Mouse (Mus musculus) left cerebral cortex, adult 2 months (tissue): ENCODE data around the gene Gemin7. TPM values are rescaled to one million over a fixed set of nuclear protein-coding genes. Genes with fewer than 3 reads are reported as not detected.
A peak's percentile ranks its signal among the peaks of the same experiment; 100 is the strongest.
"Not testable (repeated sequence)": the region's sequence is repeated elsewhere in the genome, so short reads cannot be mapped to it uniquely, and the experiment has no call there.

ENCODE experiments used
- DNase-seq, 2 experiments: peaks; one replicate each; pipeline ENCODE4 v3.0.0; 2021 to 2022; ENCODE audit warnings: low spot score in 2 of 2, mixed read lengths in 1 of 2; ENCODE audit errors: extremely low spot score in 1 of 2
- H3K27ac ChIP-seq: fragments of 200-600 bp; 2 replicates; pipeline ENCODE4 v1.8.1; 2022
- H3K4me3 ChIP-seq: fragments of 200-600 bp; 2 replicates; pipeline ENCODE4 v1.8.1; 2022
- CTCF ChIP-seq: fragments of 200-600 bp; IDR thresholded peaks from 2 replicates; pipeline ENCODE4 v1.8.1; 2022; ENCODE audit warnings: antibody characterized with exemption, mild to moderate bottlenecking, moderate library complexity
- intact Hi-C: fragments of 180-260 bp; cut with DNase I; formaldehyde crosslinking; loops from one replicate; pipeline ENCODE4 v1.15.1; 2025
- long read RNA-seq, 2 experiments: library from polyadenylated mRNA; stranded (forward); transcript quantifications; one replicate each; pipeline ENCODE4 v2.0.0; 2021; ENCODE audit warnings: borderline mapping rate in 2 of 2
- total RNA-seq, 2 experiments: library from RNA; stranded (reverse); gene quantifications; 2 replicates each; pipeline ENCODE4 v1.2.3; 2021

The Gemin7 gene
- total RNA-seq = 10 to 100 TPM; 50.1 to 50.8 TPM
- long read RNA-seq, experiment 1, transcript Gemin7-201 (2 exons, 763 nt) = major isoform, 29 of 33 reads
- long read RNA-seq, experiment 1, partial matches to known transcripts = 0 of 33 reads
- long read RNA-seq, experiment 1, other reads (novel, unspliced or antisense) = 3 of 33 reads
- long read RNA-seq, experiment 2, transcript Gemin7-201 (2 exons, 763 nt) = major isoform, 22 of 23 reads
- long read RNA-seq, experiment 2, partial matches to known transcripts = 0 of 23 reads
- long read RNA-seq, experiment 2, other reads (novel, unspliced or antisense) = 1 of 23 reads

- H3K4me3 ChIP-seq = peak within 1 kb of the TSS; percentile 49
- intact Hi-C loops = no loop called here
- no peak within 1 kb of the TSS for H3K27ac ChIP-seq
- no peak for DNase-seq
- TF ChIP-seq CTCF = no peak
These were observed at the start of gene Gemin7, which contains the start of gene Zfp296 for GRCm38 (mm10) chr7:19577141-19577852. TSS of gene Gemin7 (minus strand) at chr7:19577595. TSS of gene Zfp296 (plus strand) at chr7:19577287.

DNA sequence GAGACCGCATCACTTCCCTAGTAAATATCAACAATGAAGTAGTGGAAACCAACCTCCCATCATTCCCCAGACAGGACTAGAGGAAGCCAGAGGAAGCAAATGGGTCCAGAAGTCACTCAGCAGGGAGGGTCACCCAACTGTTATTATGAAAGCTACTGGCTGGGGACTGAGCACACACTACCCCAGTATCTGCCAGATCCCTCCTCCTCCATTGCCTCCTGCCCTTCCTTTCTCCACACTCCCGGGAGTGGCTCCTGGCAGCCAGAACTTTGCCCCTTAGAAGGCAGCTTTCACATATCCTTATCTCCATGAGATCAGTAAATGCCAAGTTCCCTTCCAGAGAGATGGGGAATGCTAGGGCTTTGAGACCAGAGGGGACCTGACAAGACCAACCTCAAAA is 46.0 kb upstream of the Gemin7 start:
- intact Hi-C loops = no loop called here
- DNase-seq = no peak
- no peak for TF ChIP-seq CTCF
- H3K27ac ChIP-seq = no peak overlapping the region
- no peak overlapping the region for H3K4me3 ChIP-seq

- Histone ChIP-seq H3K27ac (no peak overlapping the region), H3K4me3 (no peak overlapping the region)
- no peak for TF ChIP-seq CTCF
- intact Hi-C loops = no loop called here
- DNase-seq = no peak
These were observed 44.8 kb upstream of the Gemin7 start for GRCm38 (mm10) chr7:19622241-19622640.

- TF ChIP-seq CTCF = no peak
- Histone ChIP-seq H3K4me3 (no peak overlapping the region), H3K27ac (no peak overlapping the region)
- intact Hi-C loops = no loop called here
- DNase-seq = peak in 1 of 2 experiments; percentile 46
These were observed 43.4 kb upstream of the Gemin7 start for GRCm38 (mm10) chr7:19620811-19621210.

DNA sequence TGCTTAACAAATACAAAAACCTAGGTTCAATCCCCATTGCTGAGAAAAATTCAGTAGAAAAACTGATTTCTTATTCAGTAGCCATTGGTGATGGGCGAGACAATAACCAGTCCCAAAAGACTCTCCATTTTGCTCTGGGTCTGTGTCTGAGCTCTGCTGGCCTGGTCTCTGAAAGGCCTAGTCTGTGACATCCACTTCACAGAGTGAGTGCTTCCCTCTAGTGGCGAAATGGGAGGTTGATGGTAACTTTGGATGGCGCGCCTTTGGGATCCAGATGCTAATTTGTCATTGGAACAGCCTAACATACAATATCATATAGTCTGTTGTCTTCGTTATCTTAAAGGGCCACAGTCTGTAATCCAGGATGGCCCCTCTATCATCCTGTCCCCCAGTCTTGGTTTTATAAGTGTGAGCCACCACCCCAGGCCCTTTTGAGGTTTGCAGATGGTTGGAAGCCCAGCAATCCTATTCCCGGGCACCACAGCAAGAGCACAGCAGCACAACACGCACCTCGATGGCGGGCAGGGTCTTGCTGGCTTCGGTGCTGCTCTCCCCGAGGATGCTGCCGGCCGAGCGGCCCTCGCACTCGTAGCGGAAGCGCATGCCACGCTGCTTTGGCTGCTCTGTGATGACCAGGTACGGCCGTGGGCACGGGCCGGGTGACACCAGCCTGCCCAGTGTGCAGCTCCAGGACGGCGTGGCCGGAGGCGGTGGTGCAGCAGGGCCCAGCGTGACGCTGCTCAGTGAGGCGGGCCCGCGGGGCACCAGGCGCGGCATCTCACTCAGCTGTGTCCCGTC is 41.8 kb upstream of the Gemin7 start:
- no peak overlapping the region for H3K4me3 ChIP-seq
- intact Hi-C loops = loop anchor here (1.0 to 2.0 kb wide), 2 partner anchors 30 to 214 kb away; no protein-coding TSS in a partner anchor
- H3K27ac ChIP-seq = no peak overlapping the region; the same call in 1 of the 2 replicates
- TF ChIP-seq CTCF = peak; percentile 85
- DNase-seq = peak; percentile 73 to 76

- Histone ChIP-seq H3K27ac (no peak overlapping the region), H3K4me3 (no peak overlapping the region)
- no peak for TF ChIP-seq CTCF
- intact Hi-C loops = no loop called here
- no peak for DNase-seq
These were observed 37.7 kb upstream of the Gemin7 start for GRCm38 (mm10) chr7:19615036-19615577.

GRCm38 (mm10) chr7:19610969-19611368 is 33.6 kb upstream of the Gemin7 start:
- no peak overlapping the region for H3K27ac ChIP-seq
- intact Hi-C loops = no loop called here
- H3K4me3 ChIP-seq = no peak overlapping the region
- no peak for DNase-seq
- peak; percentile 14 for TF ChIP-seq CTCF

DNA sequence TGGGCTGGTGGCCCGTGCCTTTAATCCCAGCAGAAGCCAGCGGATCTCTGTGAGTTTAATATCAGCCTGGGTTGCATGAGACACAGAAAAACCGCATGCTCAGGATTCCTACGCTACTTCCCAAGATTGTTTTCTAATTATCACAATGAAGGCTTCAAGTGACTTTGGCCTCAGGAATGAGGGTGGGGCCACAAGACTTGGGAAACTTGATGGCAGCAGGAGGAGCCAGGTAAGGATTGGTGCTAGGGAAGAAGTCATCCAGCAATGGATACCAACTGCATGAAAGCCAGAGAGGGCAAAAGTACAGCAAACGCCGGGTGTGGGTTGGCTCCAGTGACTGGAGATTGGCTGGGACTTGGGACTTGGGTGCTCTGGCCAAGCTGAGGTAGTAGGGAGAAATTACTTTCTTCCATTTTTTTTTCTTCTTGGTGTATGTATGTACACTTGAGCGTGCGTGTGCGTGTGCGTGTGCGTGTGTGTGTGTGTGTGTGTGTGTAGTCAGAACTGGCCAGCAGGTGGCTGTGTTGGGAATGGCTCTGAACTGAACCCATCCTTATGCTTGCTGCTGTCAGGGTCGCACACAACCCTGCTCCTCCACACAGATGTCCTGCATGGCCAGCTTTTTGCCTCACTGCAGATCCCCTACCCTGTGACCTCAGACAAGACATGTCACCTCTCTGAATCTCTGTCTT is 32.4 kb upstream of the Gemin7 start:
- DNase-seq = no peak
- TF ChIP-seq CTCF = no peak
- Histone ChIP-seq H3K4me3 (no peak overlapping the region), H3K27ac (no peak overlapping the region)
- intact Hi-C loops = no loop called here

GRCm38 (mm10) chr7:19607291-19607690 is 29.9 kb upstream of the Gemin7 start:
- intact Hi-C loops = no loop called here
- no peak for DNase-seq
- TF ChIP-seq CTCF = no peak; the same call in 1 of the 2 replicates
- H3K4me3 ChIP-seq = no peak overlapping the region
- H3K27ac ChIP-seq = no peak overlapping the region

GRCm38 (mm10) chr7:19604606-19605214 is 27.3 kb upstream of the Gemin7 start:
- Histone ChIP-seq H3K27ac (peak overlapping the region; percentile 94), H3K4me3 (peak overlapping the region; percentile 91)
- DNase-seq, intact Hi-C loops: not testable (repeated sequence)
